Mouse (Mus musculus) layer of hippocampus, adult 8-10 months (tissue): ENCODE measurements at regions not wholly inside any gene's neighbourhood (a gene's known extent, or its start where the extent isn't known, plus 50 kb on each side); places are given as distances from the start of the nearest gene placed in this dataset.
"Not testable (repeated sequence)": the region's sequence is repeated elsewhere in the genome, so short reads cannot be mapped to it uniquely, and the experiment has no call there.

ENCODE experiments used
- DNase-seq, 2 experiments: peaks; one replicate each; pipeline ENCODE4 v3.0.0; 2022; ENCODE audit warnings: low spot score in 2 of 2

DNA sequence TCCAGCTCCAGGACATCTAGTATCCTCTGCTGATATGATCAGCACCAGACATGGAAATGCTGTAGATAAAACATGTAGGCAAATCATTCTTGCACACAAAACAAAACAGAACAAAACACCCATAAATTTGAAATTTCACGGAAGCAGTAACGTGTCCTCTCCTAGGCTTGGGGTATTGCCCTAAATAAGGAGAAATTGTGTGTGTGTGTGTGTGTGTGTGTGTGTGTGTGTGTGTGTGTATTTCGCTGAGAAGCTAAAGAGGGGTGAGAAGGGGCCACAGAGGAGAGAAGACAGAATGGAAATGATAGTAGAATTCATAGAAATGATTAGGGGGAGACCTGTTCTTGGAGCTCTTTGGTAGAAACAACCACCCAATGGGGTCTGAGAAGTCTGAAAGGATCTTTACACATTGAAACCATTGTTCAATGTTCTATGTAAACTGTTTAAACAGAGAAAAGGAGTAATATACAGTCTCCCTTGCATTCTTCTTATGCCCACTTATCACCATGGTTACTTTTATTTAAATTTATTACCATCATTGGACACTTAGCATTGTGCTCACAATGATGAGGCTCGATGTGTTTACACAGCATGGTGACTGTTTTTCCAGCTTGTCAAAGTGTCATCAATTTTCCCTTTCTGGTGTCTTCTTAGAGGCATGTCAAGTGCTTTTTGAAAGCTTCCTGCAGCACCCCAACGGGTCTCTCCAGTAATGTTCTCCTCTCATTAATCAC lies 317.3 kb upstream of the 4933412E24Rik start:
- no peak for DNase-seq

- no peak for DNase-seq
Measured at GRCm38 (mm10) chr15:60317577-60317976, 301.2 kb upstream of the 4933412E24Rik start.

DNA sequence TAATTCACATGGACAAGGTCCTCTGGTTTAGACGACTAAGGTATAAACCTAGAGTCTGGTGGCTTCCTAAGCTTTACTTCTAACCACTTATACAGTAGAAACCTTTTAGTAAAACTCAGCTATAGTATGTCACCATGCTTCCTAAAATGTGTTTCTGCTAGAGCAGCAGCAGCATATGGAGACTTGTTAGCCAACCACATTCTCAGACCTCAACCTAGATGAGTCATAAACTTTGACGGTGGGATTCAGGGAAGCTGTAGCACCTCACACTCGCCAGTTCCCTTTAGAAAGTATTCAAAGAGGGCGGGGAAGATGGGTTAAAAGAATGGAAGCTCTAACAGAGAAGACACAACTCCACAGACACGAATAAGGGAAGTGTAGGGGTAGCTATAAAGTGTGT lies 298.8 kb upstream of the 4933412E24Rik start:
- no peak for DNase-seq

DNA sequence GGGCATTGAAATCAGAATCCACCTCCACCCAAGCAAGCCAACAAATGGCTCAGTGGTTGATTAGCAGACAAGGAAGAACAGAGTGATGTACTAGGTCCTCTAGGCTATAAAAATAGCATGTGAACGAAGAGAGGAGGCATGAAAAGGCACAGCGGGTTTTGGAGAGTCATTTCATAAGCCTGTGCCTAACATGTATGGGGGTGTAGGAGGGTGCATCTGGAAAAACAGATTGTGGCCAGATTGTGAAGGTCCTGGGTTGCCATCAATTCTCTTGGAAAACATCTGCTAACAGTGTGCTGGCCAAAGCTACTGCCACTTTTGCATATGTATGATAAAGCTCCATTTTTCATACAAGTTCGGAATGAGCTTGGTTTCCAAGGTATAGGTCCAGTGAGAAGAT lies 293.5 kb upstream of the 4933412E24Rik start:
- DNase-seq, result peak; percentile 78 to 85

GRCm38 (mm10) chr15:60308968-60309367 lies 292.6 kb upstream of the 4933412E24Rik start:
- DNase-seq, result no peak

DNA sequence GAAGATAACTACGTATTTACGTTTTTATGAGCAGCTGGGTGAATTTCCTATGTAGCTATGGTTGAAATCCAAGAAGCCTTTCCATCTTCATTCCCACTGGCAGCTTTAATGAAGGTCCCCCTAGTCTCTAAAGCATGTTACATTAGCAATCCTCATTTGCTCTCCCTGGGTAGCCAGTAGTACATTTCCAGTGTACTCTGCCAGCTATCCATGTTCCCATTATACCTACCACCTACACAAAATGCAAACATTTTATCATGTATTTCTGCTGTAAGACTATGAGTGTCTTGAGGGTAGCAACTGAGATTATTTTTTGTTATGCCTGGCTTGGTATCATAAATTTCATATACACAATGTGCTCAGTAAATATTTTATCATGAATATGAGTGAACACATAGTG lies 291.7 kb upstream of the 4933412E24Rik start:
- DNase-seq, result no peak

GRCm38 (mm10) chr15:60303501-60303900 lies 287.1 kb upstream of the 4933412E24Rik start:
- no peak for DNase-seq

DNA sequence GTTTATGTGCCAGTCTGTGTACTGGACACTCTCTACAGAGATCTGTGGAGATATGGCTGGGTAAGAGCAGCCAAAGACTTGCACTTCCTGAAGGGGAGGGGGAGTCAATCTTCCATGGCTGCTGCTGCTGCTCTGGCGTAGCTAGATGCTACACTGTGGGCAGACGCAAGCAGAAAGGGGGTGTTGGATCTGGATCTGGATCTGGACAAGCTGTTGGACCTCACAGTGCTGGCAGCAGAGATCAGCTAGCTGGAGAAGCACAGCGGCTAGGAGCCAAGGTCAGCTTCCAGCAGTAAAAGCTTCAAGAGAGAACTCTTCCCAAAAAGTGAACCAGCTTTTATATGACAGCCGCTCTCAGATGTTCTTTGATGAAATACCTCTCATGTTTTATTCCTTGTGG lies 285.5 kb upstream of the 4933412E24Rik start:
- no peak for DNase-seq

- DNase-seq, result no peak
Measured at GRCm38 (mm10) chr15:60285321-60285720, 268.9 kb upstream of the 4933412E24Rik start.

GRCm38 (mm10) chr15:60280378-60280777 lies 264.0 kb upstream of the 4933412E24Rik start:
- DNase-seq, result no peak

GRCm38 (mm10) chr15:60253661-60254060 lies 237.2 kb upstream of the 4933412E24Rik start:
- not testable (repeated sequence) for DNase-seq

- DNase-seq, result no peak
Measured at GRCm38 (mm10) chr15:60226335-60226938, 210.0 kb upstream of the 4933412E24Rik start.

- DNase-seq, result no peak
Measured at GRCm38 (mm10) chr15:60195070-60195469, 178.7 kb upstream of the 4933412E24Rik start.

DNA sequence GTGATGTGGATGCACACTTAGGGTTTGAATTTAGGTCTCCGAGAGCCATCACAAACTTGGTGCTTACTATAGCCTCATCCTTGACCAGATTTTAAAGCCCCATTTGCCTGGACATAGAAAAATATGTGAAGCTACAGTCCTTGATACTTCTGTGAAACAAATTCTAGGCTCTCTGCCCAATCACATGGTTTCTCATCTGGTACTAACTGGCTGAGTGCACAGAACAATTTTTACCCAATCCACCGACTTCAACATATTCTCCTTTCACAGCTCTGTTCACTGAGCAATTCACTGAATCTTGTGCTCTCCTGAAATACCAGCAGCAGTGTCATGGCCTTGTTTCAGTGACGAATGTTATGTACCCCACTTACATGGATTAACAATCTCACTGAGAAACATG lies 176.7 kb upstream of the 4933412E24Rik start:
- DNase-seq, result peak in 1 of 2 experiments; percentile 5

DNA sequence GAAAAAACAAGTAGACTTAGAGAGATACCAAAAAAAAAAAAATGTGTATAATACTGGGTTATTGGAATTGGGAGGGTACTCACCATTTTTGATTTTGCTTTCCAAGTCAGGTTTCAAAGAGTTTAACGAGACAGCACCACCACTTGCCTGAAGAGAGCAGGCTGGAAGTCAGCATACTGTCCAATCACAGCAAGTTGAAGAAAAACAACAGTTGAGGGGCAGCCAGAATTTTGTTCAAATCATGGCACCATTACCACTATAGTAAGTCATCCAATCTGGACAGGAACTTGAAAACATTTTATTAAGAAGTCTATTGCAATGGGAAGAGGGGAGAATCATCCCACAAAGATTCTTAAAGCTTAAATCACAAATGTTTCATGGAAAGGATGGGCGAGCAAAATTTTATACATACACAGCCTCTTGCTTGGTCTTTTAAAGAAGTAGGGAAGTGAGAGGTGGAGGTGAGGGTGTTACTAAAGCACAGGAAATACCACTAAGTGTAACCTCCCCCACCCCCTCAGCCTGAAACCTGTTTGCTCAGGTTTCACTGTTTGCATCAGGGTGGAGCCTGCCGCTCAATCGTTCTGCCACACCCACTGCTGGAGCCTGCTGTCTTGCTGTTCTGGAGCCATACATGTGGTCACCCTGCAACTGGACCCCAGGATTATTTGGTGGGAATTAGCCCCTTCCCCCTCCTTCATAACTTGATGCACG lies 170.7 kb upstream of the 4933412E24Rik start:
- no peak for DNase-seq

DNA sequence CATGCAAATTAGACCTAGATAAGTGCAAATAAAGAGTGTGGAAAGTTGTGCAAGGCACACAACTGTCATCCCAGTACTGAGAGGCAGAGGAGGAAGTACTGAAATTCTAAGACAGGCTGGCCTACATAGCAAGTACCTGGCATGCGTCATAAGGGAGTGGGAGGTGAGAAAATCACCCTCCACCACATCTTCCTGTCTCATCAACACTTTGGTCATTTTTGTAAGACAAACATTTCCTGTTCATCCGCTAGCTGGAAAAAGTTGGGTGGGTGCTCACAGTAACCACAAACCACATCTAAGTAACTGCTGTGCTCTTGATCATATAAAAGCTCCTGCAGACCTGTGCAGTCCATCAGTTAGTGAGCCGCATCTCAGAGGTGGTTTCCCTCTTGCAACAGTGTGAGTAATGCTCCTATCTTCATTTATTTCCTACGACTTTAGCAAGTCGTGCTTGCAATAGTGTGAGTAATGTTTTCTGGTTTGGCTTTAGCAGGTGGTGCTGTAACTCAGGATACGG lies 125.2 kb upstream of the 4933412E24Rik start:
- DNase-seq, result no peak

- no peak for DNase-seq
Measured at GRCm38 (mm10) chr15:60136671-60137070, 120.3 kb upstream of the 4933412E24Rik start.

DNA sequence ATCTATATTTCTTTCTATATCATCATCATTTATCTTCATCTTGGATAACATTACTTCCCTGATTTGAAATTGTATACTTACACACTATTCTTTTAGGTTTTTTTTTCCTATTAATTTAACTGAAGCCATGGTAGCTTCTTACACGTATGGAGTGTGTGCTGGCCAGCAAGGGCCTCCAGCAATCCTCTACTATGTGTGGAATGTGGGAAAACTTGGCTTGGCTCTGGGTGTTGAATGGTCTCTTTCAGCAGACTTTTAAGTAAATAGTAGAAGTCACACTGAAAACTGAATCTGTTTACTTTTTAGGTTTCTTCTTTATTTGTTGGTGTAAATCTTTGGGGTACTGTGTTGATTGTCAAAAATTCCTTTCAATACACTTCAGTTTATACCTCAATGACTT lies 118.1 kb upstream of the 4933412E24Rik start:
- DNase-seq, result no peak

GRCm38 (mm10) chr15:60132701-60133100 lies 116.3 kb upstream of the 4933412E24Rik start:
- no peak for DNase-seq

DNA sequence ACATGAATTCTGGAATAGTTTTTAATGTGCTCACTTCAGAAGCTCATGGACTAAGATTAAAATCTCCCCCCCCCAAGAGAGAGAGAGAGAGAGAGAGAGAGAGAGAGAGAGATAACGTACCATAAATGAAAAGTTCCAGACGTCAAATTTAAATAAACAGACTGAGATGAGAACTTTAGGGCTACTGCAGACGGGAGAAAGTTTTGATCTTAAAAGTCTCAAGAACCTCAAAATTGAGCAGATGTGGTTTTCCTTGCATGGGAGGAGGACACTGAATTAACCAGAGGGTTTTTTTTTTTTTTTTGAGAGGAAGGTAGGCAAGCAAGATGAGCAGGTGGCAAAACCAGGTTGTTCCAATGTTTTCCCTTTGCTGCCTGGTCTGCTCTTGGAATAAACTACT lies 108.0 kb upstream of the 4933412E24Rik start:
- DNase-seq, result no peak

DNA sequence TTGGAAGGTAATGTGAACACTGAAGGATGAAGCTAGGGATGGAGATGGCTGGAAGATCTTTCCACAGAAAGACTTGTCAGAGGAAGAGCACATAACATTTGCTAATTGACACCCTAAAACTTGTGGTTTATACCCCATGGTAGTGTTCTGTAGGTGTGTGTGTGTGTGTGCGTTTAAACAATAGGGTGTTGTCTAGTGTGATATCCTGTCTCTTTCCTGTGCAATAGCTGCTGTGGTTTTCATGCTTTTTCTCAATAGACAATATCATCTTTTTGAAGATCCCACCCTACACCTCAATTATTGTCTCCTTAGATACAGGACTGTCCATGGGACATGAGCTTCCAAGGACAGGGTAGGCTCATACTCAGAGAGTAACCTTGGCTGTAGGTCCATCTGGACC lies 103.5 kb upstream of the 4933412E24Rik start:
- no peak for DNase-seq

DNA sequence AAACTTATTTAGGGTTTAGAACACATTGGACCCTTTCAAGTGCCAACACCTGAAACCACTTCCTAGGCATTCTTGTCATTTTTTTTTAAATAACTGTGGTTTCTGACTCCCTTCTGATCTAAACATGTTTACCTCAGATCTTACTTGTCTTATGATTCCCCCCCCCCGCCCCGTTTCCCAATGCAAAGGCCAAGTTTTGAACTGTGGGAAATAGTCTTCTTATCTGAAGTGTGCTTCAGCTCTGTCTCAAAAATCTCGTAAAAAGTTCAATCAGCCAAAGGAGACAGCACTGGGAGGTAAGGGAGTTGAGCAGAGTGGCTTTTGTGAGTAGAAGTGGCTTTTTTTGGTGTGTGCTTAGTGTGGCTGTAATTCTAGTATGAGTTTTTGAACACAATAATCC lies 95.5 kb upstream of the 4933412E24Rik start:
- no peak for DNase-seq
